Mouse (Mus musculus): ENCODE measurements around the gene Nos1ap. TPM values are rescaled to one million over a fixed set of nuclear protein-coding genes. Genes with fewer than 3 reads are reported as not detected.
A peak's percentile ranks its signal among the peaks of the same experiment; 100 is the strongest.

Gene Nos1ap
- polyA plus RNA-seq, 1 experiment from 2014 or later = 14.8 TPM

DNA sequence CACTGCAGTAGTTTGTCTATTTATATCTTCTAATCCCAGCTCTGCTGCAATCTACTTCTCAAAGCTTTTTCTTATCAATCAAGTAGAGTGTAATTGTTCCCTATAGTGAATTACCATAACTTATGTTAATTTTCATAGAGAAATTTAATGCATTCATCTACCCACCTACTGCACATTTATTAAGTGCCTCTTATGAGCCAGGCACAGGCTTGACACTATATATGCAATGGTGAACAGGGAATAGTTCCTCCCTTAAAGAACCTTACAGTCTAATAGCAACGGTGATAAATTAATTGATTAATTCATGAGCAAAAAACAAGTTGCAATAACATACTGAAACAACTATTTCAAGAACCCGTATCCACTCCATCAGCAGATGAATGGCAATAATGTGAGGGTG, 215.9 kb downstream of the Nos1ap start:
- ATAC-seq = 0 out of 2 replicates have a peak, but pooled peaks have one; percentile 42
- Histone ChIP-seq H3K4me2 (ENCODE audit: low read length) (no peak overlapping the region), H3K4me1 (ENCODE audit: control insufficient read depth, insufficient read depth, low read depth, low read length) (no peaks in the 10 kb centered on the region), H3K9me3 (ENCODE audit: control insufficient read depth, low read length) (no peaks in the 10 kb centered on the region), H3K36me3 (ENCODE audit: control insufficient read depth, insufficient read depth, low read length) (no peaks in the 10 kb centered on the region), H3K27ac (ENCODE audit: low read depth, low read length) (no peak overlapping the region), H3K9ac (ENCODE audit: low read depth, low read length) (no peak overlapping the region), H3K27me3 (replicated peaks; ENCODE audit: control insufficient read depth, insufficient read depth, low read length) (no peaks in the 10 kb centered on the region), H3K4me3 (ENCODE audit: low read length) (no peak overlapping the region)
- 79% methylated on average over 2 of the region's 2 CpGs for WGBS

- Histone ChIP-seq H3K9me3 (ENCODE audit: control insufficient read depth, low read length) (no peaks in the 10 kb centered on the region), H3K27me3 (replicated peaks; ENCODE audit: control insufficient read depth, insufficient read depth, low read length) (no peaks in the 10 kb centered on the region), H3K4me2 (ENCODE audit: low read length) (no peak overlapping the region), H3K27ac (ENCODE audit: low read depth, low read length) (no peak overlapping the region), H3K4me3 (ENCODE audit: low read length) (no peak overlapping the region), H3K36me3 (ENCODE audit: control insufficient read depth, insufficient read depth, low read length) (no peaks in the 10 kb centered on the region), H3K4me1 (ENCODE audit: control insufficient read depth, insufficient read depth, low read depth, low read length) (no peaks in the 10 kb centered on the region), H3K9ac (ENCODE audit: low read depth, low read length) (no peak overlapping the region)
- ATAC-seq = no peak
- 89% methylated on average over 4 of the region's 4 CpGs for WGBS
These were observed 218.4 kb downstream of the Nos1ap start for GRCm38 (mm10) chr1:170371191-170371792.

DNA sequence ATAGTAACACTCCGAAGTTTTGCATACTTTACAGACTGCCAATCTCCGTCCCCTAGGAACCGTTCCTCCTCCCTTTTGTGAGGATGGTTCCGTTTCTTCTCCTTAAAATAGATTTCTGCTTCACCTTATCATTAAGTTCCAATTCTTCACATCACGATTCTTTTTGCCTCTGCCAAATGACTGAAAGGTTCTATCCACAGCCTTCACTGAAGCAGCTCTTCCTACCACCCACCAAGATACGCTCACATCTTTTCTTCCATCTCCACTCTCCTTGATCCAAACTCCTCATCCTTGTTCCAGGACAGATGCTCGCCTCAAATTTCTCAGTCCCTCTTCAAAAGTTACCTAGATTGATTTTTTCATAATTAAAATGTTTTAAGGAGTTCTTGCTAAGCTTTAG, 220.8 kb downstream of the Nos1ap start:
- Histone ChIP-seq H3K4me1 (ENCODE audit: control insufficient read depth, insufficient read depth, low read depth, low read length) (no peaks in the 10 kb centered on the region), H3K36me3 (ENCODE audit: control insufficient read depth, insufficient read depth, low read length) (no peaks in the 10 kb centered on the region), H3K4me2 (ENCODE audit: low read length) (no peak overlapping the region), H3K9ac (ENCODE audit: low read depth, low read length) (no peak overlapping the region), H3K27ac (ENCODE audit: low read depth, low read length) (no peak overlapping the region), H3K27me3 (replicated peaks; ENCODE audit: control insufficient read depth, insufficient read depth, low read length) (no peaks in the 10 kb centered on the region), H3K9me3 (ENCODE audit: control insufficient read depth, low read length) (no peaks in the 10 kb centered on the region), H3K4me3 (ENCODE audit: low read length) (no peak overlapping the region)
- ATAC-seq = no peak
- 89% methylated on average over 7 of the region's 7 CpGs for WGBS

GRCm38 (mm10) chr1:170366981-170367700, 222.5 kb downstream of the Nos1ap start:
- H3K4me2 ChIP-seq (ENCODE audit: low read length) = no peak overlapping the region
- H3K27me3 ChIP-seq (replicated peaks; ENCODE audit: control insufficient read depth, insufficient read depth, low read length) = no peaks in the 10 kb centered on the region
- no peaks in the 10 kb centered on the region for H3K4me1 ChIP-seq (ENCODE audit: control insufficient read depth, insufficient read depth, low read depth, low read length)
- no peaks in the 10 kb centered on the region for H3K36me3 ChIP-seq (ENCODE audit: control insufficient read depth, insufficient read depth, low read length)
- no peak overlapping the region for H3K9ac ChIP-seq (ENCODE audit: low read depth, low read length)
- H3K4me3 ChIP-seq (ENCODE audit: low read length) = no peak overlapping the region
- WGBS = 21% methylated on average over 7 of the region's 7 CpGs
- peak overlapping the region; percentile 16; the same call in 1 of the 2 replicates for H3K27ac ChIP-seq (ENCODE audit: low read depth, low read length)
- peak; percentile 77 for ATAC-seq
- H3K9me3 ChIP-seq (ENCODE audit: control insufficient read depth, low read length) = no peaks in the 10 kb centered on the region

- no peaks in the 10 kb centered on the region for H3K4me1 ChIP-seq (ENCODE audit: control insufficient read depth, insufficient read depth, low read depth, low read length)
- H3K9ac ChIP-seq (ENCODE audit: low read depth, low read length) = no peak overlapping the region
- H3K36me3 ChIP-seq (ENCODE audit: control insufficient read depth, insufficient read depth, low read length) = no peaks in the 10 kb centered on the region
- no peaks in the 10 kb centered on the region for H3K9me3 ChIP-seq (ENCODE audit: control insufficient read depth, low read length)
- H3K27ac ChIP-seq (ENCODE audit: low read depth, low read length) = no peak overlapping the region
- 80% methylated on average over 3 of the region's 3 CpGs for WGBS
- no peak overlapping the region for H3K4me2 ChIP-seq (ENCODE audit: low read length)
- H3K4me3 ChIP-seq (ENCODE audit: low read length) = no peak overlapping the region
- no peaks in the 10 kb centered on the region for H3K27me3 ChIP-seq (replicated peaks; ENCODE audit: control insufficient read depth, insufficient read depth, low read length)
- ATAC-seq = no peak
These were observed 225.9 kb downstream of the Nos1ap start for GRCm38 (mm10) chr1:170363746-170364145.

DNA sequence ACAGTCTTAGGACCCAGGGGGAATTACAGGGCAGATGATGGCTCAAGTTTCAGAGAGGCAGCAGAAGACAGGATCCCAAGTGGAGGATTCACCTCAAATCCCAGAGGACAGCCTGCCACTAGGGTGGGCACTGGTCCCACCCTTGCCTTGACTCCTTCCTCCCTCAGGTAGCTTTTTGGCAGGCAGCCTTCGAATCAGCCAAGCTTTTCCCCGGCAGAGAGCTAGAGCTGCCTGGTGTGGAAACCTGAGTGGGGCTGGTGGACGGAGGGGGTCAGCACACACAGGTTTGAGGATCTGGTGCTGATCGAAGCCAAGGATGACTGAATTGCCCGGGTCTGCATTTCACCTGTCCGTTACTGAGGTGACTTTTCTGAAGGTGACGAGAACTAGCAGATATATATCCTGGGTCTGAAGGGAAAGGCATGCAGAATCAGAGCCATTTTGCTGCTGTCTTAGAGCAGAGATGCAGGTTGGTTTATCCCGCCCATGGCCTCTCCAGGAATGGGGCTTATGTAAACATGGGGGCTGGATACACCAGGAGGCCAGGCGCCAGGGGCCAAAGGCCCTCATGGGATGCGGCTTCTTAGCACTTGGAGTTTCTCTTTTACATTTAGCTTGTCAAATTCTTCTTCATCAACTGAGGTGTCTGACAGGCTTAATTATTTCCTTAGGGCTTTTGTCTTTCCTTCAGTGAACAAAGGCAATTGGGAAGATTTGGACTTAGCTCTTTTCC, 229.3 kb downstream of the Nos1ap start:
- H3K9ac ChIP-seq (ENCODE audit: low read depth, low read length) = no peak overlapping the region
- 69% methylated on average over 10 of the region's 10 CpGs for WGBS
- no peaks in the 10 kb centered on the region for H3K36me3 ChIP-seq (ENCODE audit: control insufficient read depth, insufficient read depth, low read length)
- H3K27ac ChIP-seq (ENCODE audit: low read depth, low read length) = no peak overlapping the region
- ATAC-seq = no peak
- H3K4me1 ChIP-seq (ENCODE audit: control insufficient read depth, insufficient read depth, low read depth, low read length) = no peaks in the 10 kb centered on the region
- H3K4me2 ChIP-seq (ENCODE audit: low read length) = no peak overlapping the region
- H3K27me3 ChIP-seq (replicated peaks; ENCODE audit: control insufficient read depth, insufficient read depth, low read length) = no peaks in the 10 kb centered on the region
- no peaks in the 10 kb centered on the region for H3K9me3 ChIP-seq (ENCODE audit: control insufficient read depth, low read length)
- no peak overlapping the region for H3K4me3 ChIP-seq (ENCODE audit: low read length)

DNA sequence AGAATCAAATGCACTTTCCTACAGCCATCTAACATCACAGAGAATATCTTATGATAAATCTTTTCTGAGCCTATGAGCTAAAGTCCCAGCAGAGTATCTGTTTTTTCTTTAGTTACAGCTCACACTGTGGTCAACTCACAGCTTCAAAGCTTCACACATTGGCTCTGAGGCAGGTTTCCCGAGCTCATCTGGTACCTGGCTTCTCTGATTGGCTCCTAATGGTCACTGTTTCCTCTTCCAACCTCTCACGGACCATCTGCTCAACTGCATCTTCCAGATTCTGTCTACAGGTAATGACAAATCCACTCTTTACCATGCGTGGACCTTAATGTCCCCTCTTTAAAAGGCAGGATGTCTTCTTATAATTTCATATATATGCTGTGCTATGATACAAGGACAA, 236.3 kb downstream of the Nos1ap start:
- H3K9ac ChIP-seq (ENCODE audit: low read depth, low read length) = no peak overlapping the region
- no peak overlapping the region for H3K4me3 ChIP-seq (ENCODE audit: low read length)
- no peaks in the 10 kb centered on the region for H3K4me1 ChIP-seq (ENCODE audit: control insufficient read depth, insufficient read depth, low read depth, low read length)
- ATAC-seq = no peak
- H3K9me3 ChIP-seq (ENCODE audit: control insufficient read depth, low read length) = no peaks in the 10 kb centered on the region
- no peaks in the 10 kb centered on the region for H3K36me3 ChIP-seq (ENCODE audit: control insufficient read depth, insufficient read depth, low read length)
- WGBS = 83% methylated on average over 3 of the region's 3 CpGs
- H3K4me2 ChIP-seq (ENCODE audit: low read length) = no peak overlapping the region
- no peak overlapping the region for H3K27ac ChIP-seq (ENCODE audit: low read depth, low read length)
- no peaks in the 10 kb centered on the region for H3K27me3 ChIP-seq (replicated peaks; ENCODE audit: control insufficient read depth, insufficient read depth, low read length)

DNA sequence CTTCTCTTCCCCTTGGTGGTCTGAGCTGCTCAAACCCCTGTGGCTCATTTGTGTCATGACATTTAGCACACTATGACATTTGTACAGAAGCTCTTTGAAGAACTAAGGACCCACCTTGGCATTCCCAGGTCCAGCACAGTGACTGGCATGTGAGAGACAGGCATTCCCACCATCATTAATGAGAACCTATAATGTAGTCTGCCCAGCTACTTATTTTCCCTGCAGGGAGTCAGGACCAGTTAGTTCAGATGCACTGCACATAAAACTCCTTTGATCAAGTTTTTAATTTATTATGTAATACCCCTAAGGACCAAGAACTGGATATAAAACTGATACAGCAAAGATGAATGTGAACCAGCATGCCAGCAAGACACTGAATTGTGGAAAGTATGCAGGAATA, 238.6 kb downstream of the Nos1ap start:
- H3K4me2 ChIP-seq (ENCODE audit: low read length) = no peak overlapping the region
- no peaks in the 10 kb centered on the region for H3K9me3 ChIP-seq (ENCODE audit: control insufficient read depth, low read length)
- H3K9ac ChIP-seq (ENCODE audit: low read depth, low read length) = no peak overlapping the region
- H3K4me1 ChIP-seq (ENCODE audit: control insufficient read depth, insufficient read depth, low read depth, low read length) = no peaks in the 10 kb centered on the region
- H3K36me3 ChIP-seq (ENCODE audit: control insufficient read depth, insufficient read depth, low read length) = no peaks in the 10 kb centered on the region
- no peaks in the 10 kb centered on the region for H3K27me3 ChIP-seq (replicated peaks; ENCODE audit: control insufficient read depth, insufficient read depth, low read length)
- no peak for ATAC-seq
- no peak overlapping the region for H3K4me3 ChIP-seq (ENCODE audit: low read length)
- H3K27ac ChIP-seq (ENCODE audit: low read depth, low read length) = no peak overlapping the region

- H3K4me2 ChIP-seq (ENCODE audit: low read length) = no peak overlapping the region
- no peak overlapping the region for H3K27ac ChIP-seq (ENCODE audit: low read depth, low read length)
- no peak for ATAC-seq
- H3K9ac ChIP-seq (ENCODE audit: low read depth, low read length) = no peak overlapping the region
- 66% methylated on average over 3 of the region's 3 CpGs for WGBS
- H3K4me1 ChIP-seq (ENCODE audit: control insufficient read depth, insufficient read depth, low read depth, low read length) = no peaks in the 10 kb centered on the region
- no peaks in the 10 kb centered on the region for H3K27me3 ChIP-seq (replicated peaks; ENCODE audit: control insufficient read depth, insufficient read depth, low read length)
- H3K9me3 ChIP-seq (ENCODE audit: control insufficient read depth, low read length) = no peaks in the 10 kb centered on the region
- no peak overlapping the region for H3K4me3 ChIP-seq (ENCODE audit: low read length)
- no peaks in the 10 kb centered on the region for H3K36me3 ChIP-seq (ENCODE audit: control insufficient read depth, insufficient read depth, low read length)
These were observed 243.4 kb downstream of the Nos1ap start for GRCm38 (mm10) chr1:170346266-170346665.
